Mouse (Mus musculus) myocyte (in vitro differentiated cells): ENCODE measurements around the gene Gm43064. TPM values are rescaled to one million over a fixed set of nuclear protein-coding genes. Genes with fewer than 3 reads are reported as not detected.

ENCODE experiments used
- H3K27me3 ChIP-seq: one replicate; pipeline ENCODE4 v1.6.1; 2011; ENCODE audit not compliant: control insufficient read depth, insufficient read depth, insufficient read length
- H3K36me3 ChIP-seq: one replicate; pipeline ENCODE4 v1.6.1; 2011; ENCODE audit not compliant: control insufficient read depth, insufficient read depth
- H3K4me2 ChIP-seq: one replicate; pipeline ENCODE4 v1.6.1; 2011; ENCODE audit warnings: low read depth, control low read depth
- H3K4me3 ChIP-seq: one replicate; pipeline ENCODE4 v1.5.1; 2011; ENCODE audit warnings: mild to moderate bottlenecking, control low read depth, moderate library complexity
- H3K79me2 ChIP-seq: one replicate; pipeline ENCODE4 v1.6.1; 2011; ENCODE audit not compliant: control insufficient read depth, insufficient read depth
- H3ac ChIP-seq: one replicate; pipeline ENCODE4 v1.6.1; 2011; ENCODE audit not compliant: control insufficient read depth, insufficient read length
- CEBPB ChIP-seq: IDR thresholded peaks from 2 replicates; pipeline ENCODE4 v1.6.1; 2011; ENCODE audit warnings: mild to moderate bottlenecking, moderate library complexity; ENCODE audit not compliant: poor library complexity, insufficient read depth, severe bottlenecking
- E2F4 ChIP-seq: IDR thresholded peaks from one replicate; pipeline ENCODE4 v1.6.1; 2011; ENCODE audit warnings: mild to moderate bottlenecking, control low read depth, moderate library complexity; ENCODE audit not compliant: insufficient read depth
- MAX ChIP-seq: IDR thresholded peaks from one replicate; pipeline ENCODE4 v1.6.1; 2011; ENCODE audit warnings: low read depth, mild to moderate bottlenecking, control low read depth
- MYOD1 ChIP-seq, 3 experiments: IDR thresholded peaks; one replicate each; pipeline ENCODE4 v1.6.1; 2011; ENCODE audit warnings: control low read depth in 2 of 3, low read depth in 2 of 3, mild to moderate bottlenecking in 2 of 3, moderate library complexity in 1 of 3; ENCODE audit not compliant: insufficient read length in 2 of 3, control insufficient read depth in 1 of 3
- MYOG ChIP-seq, 3 experiments: IDR thresholded peaks; one replicate each; pipeline ENCODE4 v1.6.1; 2011; ENCODE audit warnings: control low read depth in 2 of 3, low read depth in 2 of 3, mild to moderate bottlenecking in 2 of 3; ENCODE audit not compliant: insufficient read length in 2 of 3, control insufficient read depth in 1 of 3, insufficient read depth in 1 of 3
- POLR2A ChIP-seq: IDR thresholded peaks from one replicate; pipeline ENCODE4 v1.6.1; 2011; ENCODE audit warnings: low read depth, mild to moderate bottlenecking, control low read depth, moderate library complexity; ENCODE audit not compliant: insufficient read length
- POLR2AphosphoS2 ChIP-seq: IDR thresholded peaks from one replicate; pipeline ENCODE4 v1.6.1; 2011; ENCODE audit warnings: low read depth, control low read depth; ENCODE audit not compliant: insufficient read length
- REST ChIP-seq: IDR thresholded peaks from one replicate; pipeline ENCODE4 v1.6.1; 2011; ENCODE audit warnings: mild to moderate bottlenecking, control low read depth, moderate library complexity; ENCODE audit not compliant: insufficient read depth, insufficient read length
- SRF ChIP-seq: IDR thresholded peaks from one replicate; pipeline ENCODE4 v1.6.1; 2011; ENCODE audit warnings: low read depth; ENCODE audit not compliant: control insufficient read depth, insufficient read length
- TCF12 ChIP-seq: IDR thresholded peaks from one replicate; pipeline ENCODE4 v1.6.1; 2011; ENCODE audit warnings: mild to moderate bottlenecking, control low read depth; ENCODE audit not compliant: poor library complexity, insufficient read depth, severe bottlenecking
- TCF3 ChIP-seq: IDR thresholded peaks from one replicate; pipeline ENCODE4 v1.6.1; 2011; ENCODE audit warnings: low read depth, control low read depth; ENCODE audit not compliant: insufficient read length
- USF1 ChIP-seq: IDR thresholded peaks from one replicate; pipeline ENCODE4 v1.6.1; 2011; ENCODE audit warnings: low read depth, mild to moderate bottlenecking, control low read depth, moderate library complexity
- polyA plus RNA-seq: library from polyadenylated mRNA; unstranded; fragments of >200 nt; fragmentation: generic; extraction: Trizol; gene quantifications from one replicate; pipeline ENCODE4 v1.2.1, GENCODE M21; 2012; ENCODE audit warnings: missing spikeins

Gene Gm43064
- polyA plus RNA-seq, 1 experiment, result 0.06 TPM

GRCm38 (mm10) chr3:103831146-103831545 lies 21.8 kb downstream of the Gm43064 start:
- TF ChIP-seq POLR2AphosphoS2, result no peak
- TF ChIP-seq USF1, result no peak
- TF ChIP-seq CEBPB, result no peak
- TF ChIP-seq TCF12, result no peak
- no peak for TF ChIP-seq REST
- TF ChIP-seq POLR2A, result no peak
- no peak for TF ChIP-seq MYOD1 (IDR thresholded peaks at IDR 0.05; ENCODE audit: control insufficient read depth in 1 of 3, insufficient read length in 2 of 3, low read depth in 2 of 3)
- TF ChIP-seq TCF3, result no peak
- no peak for TF ChIP-seq MAX
- Histone ChIP-seq H3K4me2 (no peak overlapping the region), H3K4me3 (no peak overlapping the region), H3K79me2 (no peaks in the 10 kb centered on the region), H3K27me3 (no peaks in the 10 kb centered on the region), H3K36me3 (no peaks in the 10 kb centered on the region), H3ac (no peak overlapping the region)

GRCm38 (mm10) chr3:103832426-103832825 lies 23.1 kb downstream of the Gm43064 start, which contains the start of gene Bcl2l15:
TSS of gene Bcl2l15 (plus strand) at chr3:103832601.
- no peak within 1 kb of the TSS for H3K4me2 ChIP-seq
- TF ChIP-seq TCF12 (no peak), CEBPB (no peak), POLR2A (no peak), E2F4 (no peak), MYOD1 (IDR thresholded peaks at IDR 0.05; ENCODE audit: control insufficient read depth in 1 of 3, insufficient read length in 2 of 3, low read depth in 2 of 3) (no peak), USF1 (no peak), MAX (no peak), SRF (no peak)
- H3K36me3 ChIP-seq, result no peaks in the 10 kb centered on the region
- no peaks in the 10 kb centered on the region for H3K79me2 ChIP-seq
- no peak within 1 kb of the TSS for H3K4me3 ChIP-seq
- no peaks in the 10 kb centered on the region for H3K27me3 ChIP-seq
- H3ac ChIP-seq, result no peak within 1 kb of the TSS

- H3K79me2 ChIP-seq, result no peaks in the 10 kb centered on the region
- TF ChIP-seq TCF12 (no peak), CEBPB (no peak), MYOG (IDR thresholded peaks at IDR 0.05; ENCODE audit: control insufficient read depth in 1 of 3, insufficient read depth in 1 of 3, insufficient read length in 2 of 3, low read depth in 2 of 3) (no peak), TCF3 (no peak), REST (no peak), MYOD1 (IDR thresholded peaks at IDR 0.05; ENCODE audit: control insufficient read depth in 1 of 3, insufficient read length in 2 of 3, low read depth in 2 of 3) (no peak), SRF (no peak), POLR2AphosphoS2 (no peak), POLR2A (no peak), E2F4 (no peak), MAX (no peak), USF1 (no peak)
- H3ac ChIP-seq, result no peak overlapping the region
- no peak overlapping the region for H3K4me2 ChIP-seq
- H3K27me3 ChIP-seq, result no peaks in the 10 kb centered on the region
- H3K36me3 ChIP-seq, result no peaks in the 10 kb centered on the region
- H3K4me3 ChIP-seq, result no peak overlapping the region
Observed at GRCm38 (mm10) chr3:103834001-103834400, 24.6 kb downstream of the Gm43064 start.

- Histone ChIP-seq H3K4me3 (no peak overlapping the region), H3ac (no peak overlapping the region), H3K27me3 (no peaks in the 10 kb centered on the region), H3K4me2 (no peak overlapping the region), H3K36me3 (no peaks in the 10 kb centered on the region), H3K79me2 (no peaks in the 10 kb centered on the region)
- TF ChIP-seq MYOG (IDR thresholded peaks at IDR 0.05; ENCODE audit: control insufficient read depth in 1 of 3, insufficient read depth in 1 of 3, insufficient read length in 2 of 3, low read depth in 2 of 3), result no peak
- TF ChIP-seq TCF12, result no peak
- no peak for TF ChIP-seq MAX
- TF ChIP-seq POLR2AphosphoS2, result no peak
- no peak for TF ChIP-seq TCF3
- TF ChIP-seq REST, result no peak
- TF ChIP-seq MYOD1 (IDR thresholded peaks at IDR 0.05; ENCODE audit: control insufficient read depth in 1 of 3, insufficient read length in 2 of 3, low read depth in 2 of 3), result no peak
- TF ChIP-seq POLR2A, result no peak
Observed at GRCm38 (mm10) chr3:103835272-103835950, 26.0 kb downstream of the Gm43064 start.

GRCm38 (mm10) chr3:103835951-103836310 lies 26.6 kb downstream of the Gm43064 start:
- Histone ChIP-seq H3ac (no peak overlapping the region), H3K4me2 (no peak overlapping the region), H3K4me3 (no peak overlapping the region), H3K36me3 (no peaks in the 10 kb centered on the region), H3K27me3 (no peaks in the 10 kb centered on the region), H3K79me2 (no peaks in the 10 kb centered on the region)
- TF ChIP-seq SRF, result no peak
- TF ChIP-seq MYOD1 (IDR thresholded peaks at IDR 0.05; ENCODE audit: control insufficient read depth in 1 of 3, insufficient read length in 2 of 3, low read depth in 2 of 3), result no peak
- TF ChIP-seq E2F4, result no peak
- no peak for TF ChIP-seq USF1
- TF ChIP-seq TCF3, result no peak
- no peak for TF ChIP-seq POLR2A
